Mouse (Mus musculus): ENCODE results near the gene Zbtb8os. TPM values are rescaled to one million over a fixed set of nuclear protein-coding genes. Genes with fewer than 3 reads are reported as not detected.

The Zbtb8os gene
- polyA plus RNA-seq (2016; fragmentation: Nextera tagmentation; extraction: Ambion mirVana): 34.2 and 38.0 TPM in 2 replicates

GRCm38 (mm10) chr4:129335216-129336074, at the start of gene Zbtb8os, which contains the start of gene Rbbp4:
Zbtb8os (plus strand) TSS chr4:129335695.
Rbbp4 (minus strand) TSS chr4:129335370.
- no peaks in the 10 kb centered on the region for H3K9me3 ChIP-seq
- peak within 1 kb of the TSS; percentile 96 for H3K4me3 ChIP-seq
- H3K27me3 ChIP-seq (replicated peaks): no peaks in the 10 kb centered on the region
- peak; percentile 99 for ATAC-seq (ENCODE audit: low FRiP score, low read depth)
- H3K9ac ChIP-seq: peak within 1 kb of the TSS; percentile 94
- H3K4me2 ChIP-seq (replicated peaks): peak within 1 kb of the TSS; percentile 86
- peaks cover 35% of the 10 kb centered on the region for H3K4me1 ChIP-seq
- H3K27ac ChIP-seq: peak within 1 kb of the TSS; percentile 95
- H3K36me3 ChIP-seq: peaks cover 19% of the 10 kb centered on the region
- under 1% methylated on average over 73 of the region's 73 CpGs for WGBS

- Histone ChIP-seq H3K4me2 (replicated peaks) (peak overlapping the region; percentile 97), H3K4me3 (peak overlapping the region; percentile 45; the same call in 1 of the 2 replicates), H3K4me1 (peaks cover 13% of the 10 kb centered on the region), H3K9me3 (no peaks in the 10 kb centered on the region), H3K27me3 (replicated peaks) (peaks cover 22% of the 10 kb centered on the region), H3K36me3 (no peaks in the 10 kb centered on the region), H3K9ac (0 out of 2 replicates have a peak overlapping the region, but pooled peaks have one; percentile 57), H3K27ac (no peak overlapping the region)
- 72% methylated on average over 5 of the region's 5 CpGs for WGBS
- ATAC-seq (ENCODE audit: low FRiP score, low read depth): peak; percentile 44; the same call in 1 of the 2 replicates
These were observed 49.4 kb upstream of the Zbtb8os start for GRCm38 (mm10) chr4:129286001-129286682.

- 3% methylated on average over 28 of the region's 28 CpGs for WGBS
- Histone ChIP-seq H3K4me3 (peak overlapping the region; percentile 45), H3K36me3 (no peaks in the 10 kb centered on the region), H3K4me2 (replicated peaks) (peak overlapping the region; percentile 97), H3K27ac (no peak overlapping the region), H3K4me1 (peaks cover 13% of the 10 kb centered on the region), H3K9ac (peak overlapping the region; percentile 57), H3K27me3 (replicated peaks) (peaks cover 22% of the 10 kb centered on the region), H3K9me3 (no peaks in the 10 kb centered on the region)
- ATAC-seq (ENCODE audit: low FRiP score, low read depth): peak; percentile 70
These were observed 48.6 kb upstream of the Zbtb8os start for GRCm38 (mm10) chr4:129286683-129287471.

- Histone ChIP-seq H3K9ac (peak within 1 kb of the TSS; percentile 57), H3K4me2 (replicated peaks) (peak within 1 kb of the TSS; percentile 97), H3K4me3 (peak within 1 kb of the TSS; percentile 45), H3K27me3 (replicated peaks) (peaks cover 22% of the 10 kb centered on the region), H3K36me3 (no peaks in the 10 kb centered on the region), H3K4me1 (peaks cover 13% of the 10 kb centered on the region), H3K9me3 (no peaks in the 10 kb centered on the region), H3K27ac (no peak within 1 kb of the TSS)
- peak; percentile 37; the same call in 1 of the 2 replicates for ATAC-seq (ENCODE audit: low FRiP score, low read depth)
- WGBS: 1% methylated on average over 46 of the region's 53 CpGs
These were observed 48.0 kb upstream of the Zbtb8os start, which contains the start of gene Sync for GRCm38 (mm10) chr4:129287472-129287981. Sync (plus strand) TSS chr4:129287617.

- Histone ChIP-seq H3K9me3 (no peaks in the 10 kb centered on the region), H3K27me3 (replicated peaks) (peaks cover 22% of the 10 kb centered on the region), H3K36me3 (no peaks in the 10 kb centered on the region), H3K4me3 (no peak overlapping the region), H3K4me1 (peaks cover 13% of the 10 kb centered on the region), H3K27ac (no peak overlapping the region), H3K4me2 (replicated peaks) (peak overlapping the region; percentile 97), H3K9ac (no peak overlapping the region)
- no peak for ATAC-seq (ENCODE audit: low FRiP score, low read depth)
- WGBS: 41% methylated on average over 3 of the region's 3 CpGs
These were observed 47.4 kb upstream of the Zbtb8os start for GRCm38 (mm10) chr4:129288067-129288466.

- no peak for ATAC-seq (ENCODE audit: low FRiP score, low read depth)
- peaks cover 22% of the 10 kb centered on the region for H3K27me3 ChIP-seq (replicated peaks)
- no peaks in the 10 kb centered on the region for H3K9me3 ChIP-seq
- no peak overlapping the region for H3K9ac ChIP-seq
- H3K4me2 ChIP-seq (replicated peaks): no peak overlapping the region
- no peak overlapping the region for H3K4me3 ChIP-seq
- WGBS: 90% methylated on average over 8 of the region's 8 CpGs
- no peak overlapping the region for H3K27ac ChIP-seq
- H3K36me3 ChIP-seq: no peaks in the 10 kb centered on the region
- peaks cover 13% of the 10 kb centered on the region for H3K4me1 ChIP-seq
These were observed 45.8 kb upstream of the Zbtb8os start for GRCm38 (mm10) chr4:129289671-129290070.

GRCm38 (mm10) chr4:129292831-129293230, 42.7 kb upstream of the Zbtb8os start:
- WGBS: 58% methylated on average over 7 of the region's 7 CpGs
- H3K4me2 ChIP-seq (replicated peaks): no peak overlapping the region
- no peak for ATAC-seq (ENCODE audit: low FRiP score, low read depth)
- no peaks in the 10 kb centered on the region for H3K4me1 ChIP-seq
- no peaks in the 10 kb centered on the region for H3K36me3 ChIP-seq
- no peaks in the 10 kb centered on the region for H3K9me3 ChIP-seq
- H3K4me3 ChIP-seq: no peak overlapping the region
- no peak overlapping the region for H3K9ac ChIP-seq
- 0 out of 2 replicates have a peak, but pooled peaks cover 5% of the 10 kb centered on the region for H3K27me3 ChIP-seq (replicated peaks)
- H3K27ac ChIP-seq: no peak overlapping the region

- H3K4me3 ChIP-seq: no peak overlapping the region
- WGBS: 48% methylated on average over 16 of the region's 16 CpGs
These were observed 41.8 kb upstream of the Zbtb8os start for GRCm38 (mm10) chr4:129293702-129294101.

GRCm38 (mm10) chr4:129295188-129295587, 40.3 kb upstream of the Zbtb8os start:
- Histone ChIP-seq H3K27ac (no peak overlapping the region), H3K9ac (no peak overlapping the region), H3K4me3 (no peak overlapping the region), H3K36me3 (no peaks in the 10 kb centered on the region), H3K27me3 (replicated peaks) (no peaks in the 10 kb centered on the region), H3K4me1 (no peaks in the 10 kb centered on the region), H3K4me2 (replicated peaks) (no peak overlapping the region), H3K9me3 (no peaks in the 10 kb centered on the region)
- ATAC-seq (ENCODE audit: low FRiP score, low read depth): no peak
- 93% methylated on average over 2 of the region's 2 CpGs for WGBS

More at GRCm38 (mm10) chr4:129293702-129294101, 41.8 kb upstream of the Zbtb8os start:
- 0 out of 2 replicates have a peak, but pooled peaks cover under 1% of the 10 kb centered on the region for H3K27me3 ChIP-seq (replicated peaks)
- no peak for ATAC-seq (ENCODE audit: low FRiP score, low read depth)
- no peaks in the 10 kb centered on the region for H3K36me3 ChIP-seq
- no peak overlapping the region for H3K9ac ChIP-seq
- H3K4me2 ChIP-seq (replicated peaks): no peak overlapping the region
- no peaks in the 10 kb centered on the region for H3K9me3 ChIP-seq
- no peaks in the 10 kb centered on the region for H3K4me1 ChIP-seq
- no peak overlapping the region for H3K27ac ChIP-seq

GRCm38 (mm10) chr4:129296066-129296465, 39.4 kb upstream of the Zbtb8os start:
- Histone ChIP-seq H3K4me2 (replicated peaks) (no peak overlapping the region), H3K4me3 (no peak overlapping the region), H3K36me3 (no peaks in the 10 kb centered on the region), H3K27me3 (replicated peaks) (no peaks in the 10 kb centered on the region), H3K27ac (no peak overlapping the region), H3K9me3 (no peaks in the 10 kb centered on the region), H3K9ac (no peak overlapping the region), H3K4me1 (no peaks in the 10 kb centered on the region)
- ATAC-seq (ENCODE audit: low FRiP score, low read depth): no peak
- 89% methylated on average over 7 of the region's 7 CpGs for WGBS

GRCm38 (mm10) chr4:129297724-129298123, 37.8 kb upstream of the Zbtb8os start:
- H3K36me3 ChIP-seq: no peaks in the 10 kb centered on the region
- H3K27ac ChIP-seq: no peak overlapping the region
- no peak overlapping the region for H3K4me3 ChIP-seq
- H3K4me2 ChIP-seq (replicated peaks): no peak overlapping the region
- WGBS: over 99% methylated on average over 4 of the region's 4 CpGs
- H3K9ac ChIP-seq: no peak overlapping the region
- no peak for ATAC-seq (ENCODE audit: low FRiP score, low read depth)
- H3K9me3 ChIP-seq: no peaks in the 10 kb centered on the region
- H3K27me3 ChIP-seq (replicated peaks): no peaks in the 10 kb centered on the region
- H3K4me1 ChIP-seq: no peaks in the 10 kb centered on the region
